Mouse (Mus musculus) fat pad, adult 2 months (tissue): Measurements from ENCODE around the gene Sult6b1.

Source experiments
- DNase-seq: peaks from one replicate; pipeline ENCODE4 v3.0.0-alpha.2; 2011; ENCODE audit warnings: low read depth, low spot score; ENCODE audit errors: extremely low read depth

Gene Sult6b1

GRCm38 (mm10) chr17:78906892-78907291 lies at the start of gene Sult6b1:
Gene Sult6b1, minus strand, starts transcription at chr17:78906992.
- no peak for DNase-seq

DNA sequence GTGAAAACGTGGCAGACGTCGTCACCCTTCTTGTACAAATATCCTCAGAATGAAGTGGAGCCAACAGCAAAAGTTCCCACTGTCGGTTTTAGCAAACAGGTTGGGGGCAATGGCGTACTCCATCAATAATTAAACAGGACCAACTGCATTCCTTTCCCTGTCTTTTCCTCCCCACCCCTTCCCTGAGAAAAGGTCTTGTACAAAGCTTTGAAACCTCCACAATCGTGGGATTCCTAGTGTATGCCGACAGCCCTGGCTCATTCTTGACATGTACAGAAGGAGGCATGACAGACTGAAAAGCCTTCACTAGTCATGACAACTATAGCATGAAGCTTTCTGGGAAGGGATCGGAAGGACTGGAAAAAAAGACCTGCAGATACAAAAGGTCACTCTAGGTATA lies 46.4 kb upstream of the Sult6b1 start:
- no peak for DNase-seq

DNA sequence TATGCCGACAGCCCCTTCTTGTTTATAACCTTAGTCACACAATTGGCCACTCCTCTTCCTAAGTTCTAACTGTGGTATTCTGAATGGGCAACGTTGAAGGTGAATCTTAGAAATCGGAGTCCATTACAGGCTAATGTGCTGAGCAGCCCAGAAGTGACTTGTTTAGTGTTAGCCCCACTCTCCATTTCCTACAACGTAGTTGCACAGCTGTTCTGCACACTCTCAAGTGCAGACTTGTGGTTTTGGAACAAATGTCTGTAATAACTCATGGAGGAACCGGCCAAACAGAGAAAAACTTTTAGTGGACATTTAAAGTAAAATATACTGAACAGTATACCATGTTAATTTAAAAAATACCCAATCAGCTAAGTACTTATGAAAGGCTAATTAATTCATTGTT lies 45.3 kb upstream of the Sult6b1 start:
- no peak for DNase-seq

- no peak for DNase-seq
These were observed 44.4 kb upstream of the Sult6b1 start for GRCm38 (mm10) chr17:78951225-78951624.

DNA sequence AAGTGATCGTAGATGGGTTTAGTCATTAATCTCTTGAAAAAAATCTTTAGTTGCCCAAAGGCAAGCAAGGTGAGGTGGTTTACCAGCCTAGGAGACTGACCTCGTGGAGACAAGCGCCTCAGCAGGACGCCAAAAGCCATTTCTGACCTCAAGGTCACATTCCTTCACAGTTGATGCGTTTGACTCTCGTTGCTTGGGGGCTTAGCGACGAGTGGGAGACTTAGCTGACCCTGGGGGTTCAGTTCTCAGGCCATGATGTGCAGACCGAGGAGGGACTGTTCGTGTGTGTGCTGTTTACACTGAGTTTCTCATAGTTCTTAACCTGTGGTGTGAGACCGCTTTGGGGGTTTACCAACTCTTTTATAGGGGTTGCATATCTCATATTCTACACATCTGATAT lies 35.8 kb upstream of the Sult6b1 start:
- DNase-seq: no peak

- no peak for DNase-seq
These were observed 32.1 kb upstream of the Sult6b1 start for GRCm38 (mm10) chr17:78938927-78939326.

DNA sequence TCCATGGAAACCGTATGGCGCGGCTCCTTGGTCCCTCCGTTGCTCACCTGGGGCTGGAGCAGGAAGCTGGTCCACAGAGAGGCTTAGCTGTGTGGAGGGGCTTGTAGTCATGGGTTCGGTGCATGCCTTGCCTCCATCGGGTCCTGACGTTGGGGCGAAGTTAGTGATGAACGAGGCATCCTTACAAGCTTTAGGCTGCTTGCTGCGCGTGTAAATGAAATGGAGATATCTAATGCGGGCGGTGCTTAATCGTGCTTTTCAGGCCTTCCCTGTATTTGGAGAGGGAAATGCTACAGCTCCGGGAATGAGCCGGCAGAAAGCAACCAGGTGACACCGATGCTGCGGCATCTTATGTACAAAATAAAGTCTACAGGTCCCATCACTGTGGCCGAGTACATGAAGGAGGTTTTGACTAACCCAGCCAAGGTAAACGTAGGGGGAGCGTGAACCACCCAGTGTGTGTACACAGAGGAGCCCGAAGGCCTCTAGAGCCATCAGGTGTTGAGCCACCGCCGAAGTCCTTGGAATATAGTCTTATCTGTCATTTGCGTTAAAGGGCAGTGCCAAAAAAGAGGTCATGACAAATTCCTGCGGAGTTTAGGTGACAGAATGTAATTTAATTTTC lies 30.5 kb upstream of the Sult6b1 start:
- no peak for DNase-seq

- no peak for DNase-seq
These were observed 29.9 kb upstream of the Sult6b1 start, which contains the start of the genes Cebpz and Ndufaf7 for GRCm38 (mm10) chr17:78936466-78937228. Gene Cebpz, minus strand, starts transcription at chr17:78937066. Gene Ndufaf7, plus strand, starts transcription at chr17:78937136.

DNA sequence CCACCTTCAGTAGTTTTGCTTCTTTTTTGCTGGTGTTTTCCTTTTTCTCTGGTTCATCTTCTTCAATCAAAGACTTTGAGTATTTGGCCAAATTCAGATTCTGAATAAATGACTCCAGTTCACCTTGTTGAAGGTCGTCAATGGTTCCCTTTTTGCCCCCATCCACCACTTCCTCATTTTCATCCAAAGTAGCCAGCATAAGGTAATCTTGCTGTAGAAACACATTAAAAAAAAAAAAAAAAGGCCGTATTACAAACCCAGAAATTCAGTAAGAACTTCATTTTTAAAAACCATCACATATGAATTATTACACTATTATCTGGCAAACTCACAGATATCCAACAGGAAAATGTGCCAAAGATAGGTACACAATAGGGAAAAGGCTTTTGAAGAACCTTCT lies 29.1 kb upstream of the Sult6b1 start:
- no peak for DNase-seq

- DNase-seq: no peak
These were observed 10.9 kb upstream of the Sult6b1 start for GRCm38 (mm10) chr17:78917696-78918095.

GRCm38 (mm10) chr17:78916899-78917298 lies 10.1 kb upstream of the Sult6b1 start:
- DNase-seq: no peak

GRCm38 (mm10) chr17:78916369-78916813 lies 9.6 kb upstream of the Sult6b1 start, which contains the start of gene Cebpzos:
Gene Cebpzos, plus strand, starts transcription at chr17:78916500.
- no peak for DNase-seq

- no peak for DNase-seq
These were observed 9.0 kb upstream of the Sult6b1 start for GRCm38 (mm10) chr17:78915772-78916171.

DNA sequence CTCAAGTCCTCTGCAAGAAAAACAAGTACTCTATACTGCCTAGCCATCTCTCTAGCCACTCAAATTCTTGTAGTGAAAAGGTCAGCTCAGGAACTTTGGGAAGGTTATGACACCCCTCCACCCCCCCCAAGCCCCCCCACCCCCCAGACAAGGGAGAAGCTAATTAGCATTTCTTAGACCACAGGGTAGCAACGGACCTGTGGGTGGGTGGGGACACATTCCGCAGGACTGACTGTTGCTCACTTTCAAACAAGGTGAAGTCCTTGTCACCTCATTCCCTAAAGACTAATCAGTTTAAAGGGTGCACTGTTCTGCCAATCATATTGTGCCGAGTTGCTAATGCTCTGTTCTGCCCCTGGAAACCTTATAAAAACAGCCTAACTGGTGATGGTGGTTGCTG lies 7.1 kb upstream of the Sult6b1 start:
- no peak for DNase-seq

DNA sequence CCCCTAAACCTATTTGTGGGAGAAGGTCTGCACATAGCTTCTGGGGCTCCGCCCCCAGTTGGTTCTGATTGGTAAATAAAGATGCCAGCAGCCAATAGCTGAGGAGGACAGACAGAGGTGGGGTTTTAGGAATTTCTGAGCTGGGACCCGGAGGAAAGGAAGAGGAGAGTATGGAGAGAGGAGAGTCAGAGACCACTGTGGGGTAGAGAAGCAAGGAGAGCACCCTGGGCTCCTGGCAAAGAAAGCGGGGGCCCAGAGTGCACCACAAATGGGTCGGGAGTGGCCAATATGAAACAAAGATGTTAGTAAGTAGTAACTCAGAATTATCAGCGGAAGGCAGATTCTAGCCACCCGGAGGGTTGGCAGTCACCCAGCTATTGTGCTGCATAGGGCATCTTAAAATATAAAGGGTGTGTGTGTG lies 6.1 kb upstream of the Sult6b1 start:
- no peak for DNase-seq

GRCm38 (mm10) chr17:78909374-78909773 lies 2.6 kb upstream of the Sult6b1 start:
- DNase-seq: no peak

DNA sequence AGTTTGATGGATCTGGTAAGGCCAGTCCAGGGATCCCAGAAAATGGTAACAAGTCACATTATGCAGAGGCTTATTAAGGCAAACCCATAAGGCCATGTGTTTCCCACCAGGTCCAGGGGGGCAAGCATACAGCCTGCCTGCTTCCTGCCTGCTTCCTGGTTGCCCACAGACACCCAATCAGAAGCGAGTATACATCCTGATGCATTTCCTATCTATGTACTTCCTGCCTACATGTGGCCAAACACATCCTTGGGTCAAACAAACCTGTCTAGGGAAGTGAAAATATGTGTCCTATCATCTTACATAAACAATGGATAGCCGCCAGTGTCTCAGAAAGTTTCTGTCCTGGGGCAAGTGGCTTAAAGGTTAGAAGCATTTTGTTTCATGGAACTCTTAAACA lies 3.6 kb downstream of the Sult6b1 start:
- no peak for DNase-seq

DNA sequence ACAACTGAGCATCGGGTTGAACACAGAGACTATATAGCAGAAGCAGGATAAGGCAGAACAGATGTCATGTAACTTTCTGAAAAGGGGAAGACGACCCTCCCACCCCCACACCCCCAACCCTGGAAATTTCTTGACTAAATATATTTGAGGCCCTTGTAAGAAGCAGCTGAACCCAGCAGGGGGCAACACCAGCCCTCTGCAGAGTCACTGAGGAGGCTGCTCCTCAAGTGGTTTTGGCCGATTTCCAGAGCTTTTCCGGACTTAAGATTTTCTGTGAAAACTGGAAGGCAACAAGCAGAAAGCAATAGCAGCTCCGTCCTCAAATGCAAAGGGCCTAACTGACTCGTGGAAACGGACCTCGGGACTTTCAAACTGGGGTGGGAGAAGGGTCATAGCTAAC lies 11.4 kb downstream of the Sult6b1 start:
- DNase-seq: no peak

- DNase-seq: no peak
These were observed 11.8 kb downstream of the Sult6b1 start for GRCm38 (mm10) chr17:78894991-78895390.

DNA sequence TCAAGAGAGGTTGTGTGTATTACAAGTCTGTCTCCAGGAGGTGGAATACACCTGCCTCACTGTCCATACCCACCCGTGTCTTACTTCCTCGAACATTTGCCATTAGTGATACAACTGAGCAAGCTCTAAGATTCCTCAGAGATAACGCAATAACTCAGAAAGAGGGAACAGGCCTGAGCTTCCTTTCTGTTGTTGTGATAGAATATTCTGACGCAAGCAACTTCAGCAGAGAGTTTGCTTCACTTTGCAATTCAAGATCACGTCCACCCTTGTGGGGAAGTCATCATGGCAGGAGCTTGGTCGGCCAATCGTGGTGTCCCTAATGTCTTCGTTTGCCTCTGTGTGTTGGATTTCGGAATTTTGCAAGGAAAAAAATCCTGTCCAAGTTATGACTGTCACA lies 15.8 kb downstream of the Sult6b1 start:
- DNase-seq: no peak

- DNase-seq: no peak
These were observed 17.6 kb downstream of the Sult6b1 start for GRCm38 (mm10) chr17:78889184-78889583.

DNA sequence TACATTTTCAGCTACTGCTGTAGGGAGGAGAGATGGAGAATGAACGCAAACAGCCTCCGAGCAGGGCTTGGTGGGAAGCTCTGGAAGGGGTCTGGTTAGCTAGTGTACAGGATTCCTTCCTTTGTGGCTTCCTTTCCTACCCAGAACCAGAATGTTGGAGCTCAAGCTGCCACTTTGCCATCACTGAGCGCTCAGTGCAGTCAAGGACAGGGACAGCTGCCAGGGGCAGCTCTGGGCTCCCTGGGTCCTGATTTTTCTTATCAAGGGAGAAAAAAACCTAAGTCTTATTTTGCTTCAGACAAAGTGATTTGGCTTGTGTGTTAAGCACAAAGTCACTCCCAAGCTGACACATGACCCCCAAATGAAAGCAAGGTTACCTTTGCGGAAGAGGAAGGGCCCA lies 18.2 kb downstream of the Sult6b1 start:
- DNase-seq: no peak
